Mouse (Mus musculus) embryo, embryonic 11.5 days (tissue): ENCODE measurements at regions not wholly inside any gene's neighbourhood (a gene's known extent, or its start where the extent isn't known, plus 50 kb on each side); places are given as distances from the start of the nearest gene placed in this dataset.

Experiments used
- DNase-seq: peaks from one replicate; pipeline ENCODE4 v3.0.0-alpha.2; 2012; ENCODE audit warnings: low read depth, low spot score

GRCm38 (mm10) chr14:67626181-67626580 is 1617.2 kb upstream of the Gulo start:
- DNase-seq: no peak

DNA sequence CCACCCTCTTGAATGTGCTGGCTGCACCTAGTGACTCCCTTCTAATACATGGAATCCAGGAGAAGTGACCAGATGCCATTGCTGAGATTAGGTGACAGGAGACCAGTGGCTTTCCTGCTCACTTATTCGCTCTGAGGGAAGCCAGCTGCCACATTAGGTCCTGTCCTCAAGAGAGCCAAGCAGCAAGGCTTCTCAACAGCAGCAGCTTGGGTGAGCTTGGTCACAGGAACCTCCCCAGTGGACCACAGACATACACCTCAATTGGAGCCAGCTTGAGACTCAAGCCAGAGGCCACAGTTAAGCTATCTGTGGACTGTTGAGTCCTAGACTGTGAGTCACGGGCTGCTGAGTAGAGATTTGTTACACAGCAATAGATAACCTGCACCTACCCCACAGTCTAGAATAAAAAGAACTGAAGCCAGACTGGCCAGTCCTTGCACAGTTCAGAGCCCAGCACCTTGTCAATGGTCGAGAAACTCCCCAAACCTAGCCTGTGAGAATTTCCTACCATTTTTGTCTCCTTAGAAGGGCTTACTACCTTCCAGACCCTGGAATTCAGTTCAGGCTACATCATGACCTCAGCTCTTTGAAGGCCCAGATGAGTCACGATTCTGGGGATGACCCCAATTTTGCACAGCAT is 1615.0 kb upstream of the Gulo start:
- DNase-seq: no peak

DNA sequence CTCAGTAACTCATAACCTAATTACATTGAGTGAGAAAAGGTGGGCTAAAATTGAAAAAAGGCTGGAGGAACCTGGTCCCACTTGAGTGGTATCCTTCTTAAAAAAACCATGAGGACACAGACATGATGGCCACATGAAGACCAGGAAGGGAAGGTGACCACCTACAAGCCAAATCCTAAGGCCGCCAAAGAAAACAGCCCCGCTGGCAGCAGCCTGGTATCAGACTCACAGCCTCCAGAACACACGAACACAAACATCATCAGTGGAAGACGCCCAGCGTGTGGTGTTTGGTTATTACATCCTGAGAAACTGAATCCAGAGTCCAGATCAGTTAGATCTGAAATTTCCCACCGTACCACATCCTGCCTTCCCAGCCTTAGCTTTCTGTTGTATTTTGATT is 1613.9 kb upstream of the Gulo start:
- DNase-seq: no peak

- no peak for DNase-seq
These were observed 1612.5 kb upstream of the Gulo start for GRCm38 (mm10) chr14:67621486-67621885.

GRCm38 (mm10) chr14:67620854-67621476 is 1612.0 kb upstream of the Gulo start:
- DNase-seq: peak; percentile 46

- DNase-seq: no peak
These were observed 1610.6 kb upstream of the Gulo start for GRCm38 (mm10) chr14:67619571-67619970.

- no peak for DNase-seq
These were observed 1605.4 kb upstream of the Gulo start for GRCm38 (mm10) chr14:67614369-67614768.

DNA sequence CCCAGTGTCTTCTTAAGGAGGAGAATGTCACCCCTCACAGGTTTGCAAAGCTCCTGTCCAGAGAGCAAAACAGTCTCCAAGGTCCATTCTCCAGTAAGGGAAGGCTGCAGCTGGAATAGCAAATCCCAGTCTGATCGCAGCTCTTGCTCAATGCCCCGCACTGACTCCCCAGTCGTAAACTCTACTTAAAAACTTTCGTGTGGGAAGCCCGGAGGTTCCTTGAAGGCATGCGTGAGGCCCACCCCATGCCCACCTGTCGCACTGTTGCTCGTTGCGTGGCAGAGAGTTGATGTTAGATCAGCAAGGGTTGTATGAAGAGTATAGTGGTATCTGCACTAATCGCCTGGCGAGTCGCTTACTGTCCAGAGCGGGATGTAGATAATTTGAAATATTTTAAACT is 1604.7 kb upstream of the Gulo start:
- DNase-seq: no peak

DNA sequence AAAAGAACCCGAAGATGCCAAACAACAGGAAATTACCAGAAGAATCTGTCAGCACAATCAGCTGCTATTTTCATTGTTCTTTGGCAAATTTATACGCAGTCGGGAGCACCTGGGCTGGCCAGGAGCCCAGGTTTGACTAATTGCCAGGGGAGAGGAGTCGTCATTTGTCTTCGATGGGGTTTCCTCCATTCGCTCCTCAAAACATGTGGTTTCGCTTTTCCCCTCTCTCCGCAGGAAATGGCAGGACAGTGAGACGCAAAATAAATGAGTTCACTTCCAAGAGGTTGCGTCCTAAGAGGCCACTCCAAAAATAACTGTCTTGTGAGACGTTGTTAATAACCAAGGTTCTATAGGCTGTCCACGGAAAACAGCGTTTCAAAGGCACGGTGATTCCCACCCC is 1604.2 kb upstream of the Gulo start:
- DNase-seq: no peak

- no peak for DNase-seq
These were observed 1603.5 kb upstream of the Gulo start for GRCm38 (mm10) chr14:67612471-67612870.

- DNase-seq: no peak
These were observed 1599.3 kb upstream of the Gulo start for GRCm38 (mm10) chr14:67608262-67608661.

DNA sequence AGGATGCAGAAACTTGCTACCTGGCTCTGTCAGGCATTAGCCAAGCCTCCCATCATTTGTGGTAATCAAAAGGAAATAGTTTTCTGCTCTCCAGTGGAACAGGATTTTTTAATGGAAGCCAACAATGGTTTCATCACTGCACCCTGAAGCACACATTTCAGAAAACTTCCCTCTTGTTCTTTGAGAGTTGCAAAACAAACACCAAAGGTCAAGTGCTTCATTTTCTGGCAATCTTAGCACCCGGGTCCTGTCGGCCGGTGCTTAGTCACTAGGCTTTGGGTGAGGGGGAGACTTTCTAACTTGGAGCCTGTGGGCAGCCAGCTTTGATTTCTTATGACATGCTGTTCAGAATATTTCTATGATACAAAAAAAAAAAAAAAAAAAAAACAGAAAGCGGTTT is 1594.0 kb upstream of the Gulo start:
- DNase-seq: no peak

- DNase-seq: no peak
These were observed 1590.7 kb upstream of the Gulo start for GRCm38 (mm10) chr14:67599734-67600133.

DNA sequence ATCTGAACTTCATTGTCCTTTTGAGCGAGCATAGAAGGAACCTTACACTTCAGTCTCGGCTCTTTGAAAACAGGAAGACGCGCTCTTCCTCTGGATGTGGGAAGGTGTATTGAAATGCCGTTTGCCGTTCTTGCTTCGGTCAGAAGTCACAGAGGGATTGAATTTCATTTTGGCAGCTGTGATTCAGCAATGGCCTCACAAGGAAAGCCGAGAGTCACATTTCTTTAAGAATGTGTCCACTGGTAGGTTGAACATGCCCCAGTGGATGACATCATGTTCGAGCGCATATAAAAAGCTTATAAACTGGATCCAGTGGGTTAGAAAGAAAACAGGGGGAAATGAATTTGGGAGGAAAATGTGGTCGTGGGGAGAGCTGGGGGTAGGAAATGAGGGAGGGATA is 1579.6 kb upstream of the Gulo start:
- no peak for DNase-seq

DNA sequence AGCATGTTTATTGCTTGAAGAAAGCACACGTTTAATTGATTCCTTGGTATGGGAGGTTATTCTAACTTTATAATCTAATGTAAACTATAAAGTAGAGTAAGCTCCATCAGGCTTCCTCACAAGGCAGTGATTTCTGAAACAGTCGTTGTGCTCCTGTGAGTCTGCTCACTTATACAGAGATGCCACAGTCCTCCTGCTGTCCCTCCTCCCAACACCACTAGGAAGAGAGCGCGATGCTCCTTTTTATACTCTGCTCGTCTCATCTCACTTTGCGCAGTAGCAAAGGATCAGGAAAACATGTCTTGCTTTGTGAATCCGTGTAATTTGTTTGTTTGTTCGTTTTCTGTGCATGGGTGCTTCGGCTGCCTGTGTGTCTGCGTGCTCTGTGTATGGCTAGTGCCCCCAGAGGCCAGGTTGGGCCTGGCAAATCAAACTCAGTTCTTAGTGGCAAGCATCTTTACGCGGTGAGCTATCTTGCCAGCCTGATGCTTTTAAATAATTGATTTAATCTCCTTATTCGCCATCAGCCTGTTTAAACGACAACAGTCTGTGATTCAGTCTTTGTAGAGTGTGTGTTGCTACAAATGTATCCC is 1575.5 kb upstream of the Gulo start:
- DNase-seq: no peak

DNA sequence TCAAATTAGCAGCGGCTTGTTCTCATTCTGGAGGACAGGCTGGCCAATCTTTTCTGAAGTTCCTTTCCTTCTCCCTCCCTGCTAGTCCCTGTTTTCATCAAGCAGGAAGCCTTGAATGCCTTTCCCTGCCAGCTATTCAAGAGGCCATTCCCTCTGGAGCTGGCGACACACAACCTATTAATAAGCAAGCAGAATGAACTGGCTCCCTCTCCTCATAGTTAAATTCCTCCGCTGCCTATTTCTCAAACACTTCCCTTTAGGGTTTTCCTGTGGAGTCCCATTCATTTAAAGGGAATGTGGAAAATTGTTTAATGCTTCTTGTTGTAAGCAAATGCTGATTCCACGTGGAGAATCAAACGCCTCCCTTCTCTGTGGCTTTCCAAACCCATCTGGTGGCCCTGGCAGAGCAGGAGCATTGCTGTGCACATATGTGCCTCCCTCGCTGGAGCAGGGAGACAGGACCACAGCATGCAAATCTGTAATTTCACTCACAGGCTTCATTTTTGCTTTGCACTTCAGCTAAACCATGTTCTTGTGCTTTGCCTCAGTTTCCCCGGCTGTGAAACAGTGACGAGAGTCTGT is 1573.3 kb upstream of the Gulo start:
- no peak for DNase-seq

DNA sequence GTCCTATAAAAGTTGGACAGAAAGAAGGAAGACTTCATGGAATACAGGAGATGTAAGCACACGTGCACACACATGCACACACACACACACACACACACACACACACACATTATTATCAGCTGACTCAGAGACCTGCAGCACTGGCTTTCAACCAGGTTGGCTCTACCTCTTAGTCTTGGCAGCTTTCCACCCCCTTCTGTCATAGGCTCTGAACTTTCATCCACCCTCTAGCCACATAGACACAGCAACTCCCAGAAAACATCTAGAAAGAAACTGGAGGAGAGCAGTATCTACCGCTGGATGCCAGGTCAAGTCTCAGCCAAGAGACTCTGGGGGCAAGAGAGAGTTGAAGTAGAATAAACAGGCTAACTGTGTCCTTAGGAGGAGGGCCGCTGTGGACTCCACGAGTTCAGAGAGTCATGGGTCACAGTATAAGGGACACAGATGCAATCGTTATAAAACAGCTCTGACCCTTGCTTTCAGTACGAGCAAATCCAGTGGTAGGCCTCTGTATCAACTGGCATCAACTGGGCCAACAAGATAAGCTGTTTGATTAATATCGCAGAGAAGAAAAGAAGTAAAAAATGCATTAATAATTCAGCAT is 1565.4 kb upstream of the Gulo start:
- no peak for DNase-seq

DNA sequence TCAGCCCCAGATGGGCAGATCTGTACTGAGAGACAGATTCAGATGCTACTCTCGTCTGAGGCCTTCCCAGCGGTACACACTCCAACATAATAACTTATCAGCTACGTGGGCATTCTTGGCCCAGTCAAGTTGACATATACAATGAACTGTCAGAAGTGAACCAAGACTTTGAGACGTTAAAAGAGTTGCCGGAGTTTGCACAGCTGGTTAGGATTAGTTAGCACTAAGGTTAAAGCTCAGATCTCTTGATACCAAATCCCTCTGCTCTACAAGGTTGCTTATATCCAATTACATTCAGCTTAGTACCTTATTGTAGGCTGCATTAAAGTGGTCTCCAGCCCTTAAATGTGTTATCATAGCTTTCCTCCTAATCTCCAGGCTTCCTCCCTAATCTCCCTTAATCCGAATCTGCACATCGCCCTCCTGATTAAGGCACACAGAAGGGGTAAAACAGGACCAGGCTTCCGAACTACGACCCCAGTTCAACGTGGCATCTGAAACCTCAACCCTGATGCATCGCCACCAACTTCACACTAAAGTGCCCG is 1564.5 kb upstream of the Gulo start:
- no peak for DNase-seq

DNA sequence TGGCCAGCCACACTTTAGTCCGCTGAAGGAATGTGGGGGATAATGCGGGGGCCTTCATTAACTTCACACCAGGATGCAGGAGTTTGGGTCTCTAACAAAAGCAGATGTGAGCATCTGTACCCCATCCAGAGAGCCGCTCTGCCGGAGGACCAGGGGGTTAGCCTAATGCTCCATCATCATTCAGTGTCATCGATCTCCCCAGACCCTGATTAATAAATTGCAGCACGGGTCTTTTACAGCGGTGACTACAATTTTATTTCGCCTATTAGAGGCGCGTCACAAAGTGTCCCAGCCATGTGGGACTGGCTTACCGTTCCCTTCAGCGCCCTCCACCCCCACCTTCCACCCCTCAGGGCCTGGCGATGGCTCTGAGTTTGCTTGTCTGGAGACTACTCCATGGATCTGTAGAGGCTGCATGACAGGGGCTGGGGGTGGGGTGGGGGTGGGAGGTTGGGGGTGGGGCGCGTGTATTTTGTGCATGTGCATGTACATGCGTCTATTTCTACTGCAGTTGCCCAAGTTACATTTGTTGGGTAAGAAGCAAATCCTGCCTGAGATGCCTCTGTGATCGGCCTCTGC is 1560.8 kb upstream of the Gulo start:
- no peak for DNase-seq

DNA sequence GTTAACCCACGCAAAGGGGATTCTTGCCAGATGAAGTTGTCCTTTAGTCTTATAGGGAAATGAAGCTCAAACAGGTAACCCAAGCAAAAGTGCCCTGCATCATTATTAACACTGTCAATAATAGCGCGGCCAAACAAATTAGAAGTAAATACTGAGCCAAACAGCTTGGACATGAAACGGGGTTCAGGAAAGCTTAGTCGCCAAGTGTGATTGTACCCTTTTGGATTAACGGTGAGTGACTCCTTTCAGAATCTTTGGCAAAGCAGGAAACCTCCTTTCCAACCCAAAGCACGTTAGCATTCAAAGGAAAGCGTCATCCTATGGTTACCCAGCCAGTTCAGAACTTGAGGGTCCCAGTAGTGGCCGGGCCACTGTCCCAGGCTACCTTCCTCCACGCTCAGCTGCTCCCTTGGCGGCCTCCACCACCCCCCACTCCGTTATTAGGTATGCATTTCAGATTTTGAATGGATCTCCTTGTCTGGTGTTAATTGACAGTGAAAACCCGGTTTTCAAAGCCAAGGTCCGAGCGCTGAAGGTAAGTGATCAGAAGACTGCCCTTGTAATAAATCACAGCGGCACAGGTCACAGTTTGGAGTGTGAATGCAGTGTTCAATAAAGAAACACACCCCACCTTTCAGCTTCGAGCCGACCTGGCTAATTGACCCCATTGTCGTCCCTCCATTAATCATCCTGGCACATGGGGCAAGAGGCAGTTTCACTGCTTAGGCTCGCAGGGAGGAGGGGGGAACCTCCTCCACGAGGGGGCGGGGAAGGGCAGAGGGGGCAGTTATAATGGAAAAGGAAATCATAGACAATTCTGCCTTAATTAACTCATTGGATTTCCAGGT is 1560.1 kb upstream of the Gulo start:
- no peak for DNase-seq

DNA sequence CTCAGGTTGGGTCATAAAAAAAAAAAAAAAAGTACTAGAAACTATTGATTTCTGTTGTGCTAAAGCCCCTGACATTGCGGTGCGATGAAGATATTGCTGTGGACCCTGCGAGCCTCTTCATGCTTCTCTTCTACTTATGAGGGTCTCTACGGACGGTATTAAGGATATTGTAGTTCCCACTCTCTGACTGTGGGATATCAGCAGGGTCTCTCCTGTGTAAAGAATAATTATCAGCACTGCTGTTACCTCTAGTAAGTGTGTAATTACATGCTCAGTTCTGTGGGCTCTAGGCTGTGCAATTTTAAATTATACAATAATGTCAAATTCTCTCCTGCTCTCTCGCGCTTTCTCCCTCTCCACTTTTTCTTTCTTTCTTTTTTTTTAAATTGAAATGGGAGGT is 1545.9 kb upstream of the Gulo start:
- no peak for DNase-seq
